Mouse (Mus musculus) embryonic facial prominence, embryonic 11.5 days (tissue): ENCODE results near the gene Acsbg1. TPM values are rescaled to one million over a fixed set of nuclear protein-coding genes. Genes with fewer than 3 reads are reported as not detected.
A peak's percentile ranks its signal among the peaks of the same experiment; 100 is the strongest.

Experiments
- ATAC-seq: fragments of 200-750 bp; cut with Nextera tagmentation; replicated peaks from 2 replicates; pipeline ENCODE4 v1.8.0; 2017; ENCODE audit warnings: low read depth; ENCODE audit not compliant: insufficient number of reproducible peaks, low FRiP score, low TSS enrichment
- DNase-seq: peaks from one replicate; pipeline ENCODE4 v3.0.0-alpha.2; 2015; ENCODE audit warnings: low spot score
- H3K27ac ChIP-seq: fragments of 300-500 bp; sonication (generic); replicated peaks from 2 replicates; pipeline ENCODE4 v1.5.1; 2014; ENCODE audit warnings: mild to moderate bottlenecking, low read depth, low read length, control low read depth
- H3K27me3 ChIP-seq: fragments of 300-500 bp; sonication (generic); 2 replicates; pipeline ENCODE4 v1.6.1; 2014; ENCODE audit warnings: mild to moderate bottlenecking, low read length, moderate library complexity, mixed read lengths; ENCODE audit not compliant: control insufficient read depth, insufficient read depth
- H3K36me3 ChIP-seq: fragments of 300-500 bp; sonication (generic); replicated peaks from 2 replicates; pipeline ENCODE4 v1.6.1; 2014; ENCODE audit warnings: low read depth, mild to moderate bottlenecking, low read length, moderate library complexity, mixed read lengths; ENCODE audit not compliant: control insufficient read depth, insufficient read depth
- H3K4me1 ChIP-seq: fragments of 300-500 bp; sonication (generic); 2 replicates; pipeline ENCODE4 v1.6.1; 2014; ENCODE audit warnings: low read length, mixed read lengths; ENCODE audit not compliant: control insufficient read depth, insufficient read depth
- H3K4me2 ChIP-seq: fragments of 300-500 bp; sonication (generic); 2 replicates; pipeline ENCODE4 v1.6.1; 2014; ENCODE audit warnings: low read depth, mild to moderate bottlenecking, control low read depth, low read length, moderate library complexity
- H3K4me3 ChIP-seq: fragments of 300-500 bp; sonication (generic); 2 replicates; pipeline ENCODE4 v1.5.1; 2014; ENCODE audit warnings: low read depth, low read length, control low read depth
- H3K9ac ChIP-seq: fragments of 300-500 bp; sonication (generic); replicated peaks from 2 replicates; pipeline ENCODE4 v1.6.1; 2014; ENCODE audit warnings: mild to moderate bottlenecking, control low read depth, low read length
- H3K9me3 ChIP-seq: fragments of 300-500 bp; sonication (generic); replicated peaks from 2 replicates; pipeline ENCODE4 v1.6.1; 2016; ENCODE audit warnings: mild to moderate bottlenecking, low read length, inconsistent platforms, mixed read lengths; ENCODE audit not compliant: control insufficient read depth
- WGBS: fragments of 180-500 bp; shearing (Covaris S2); extraction: QIAGEN DNeasy Blood & Tissue Kit; methylation state at CpG from one replicate; pipeline ENCODE4 v1.1.7; 2014; 5-methylcytosine and 5-hydroxymethylcytosine counted together
- polyA plus RNA-seq: library from polyadenylated mRNA; unstranded; fragments of >200 nt; fragmentation: Nextera tagmentation; extraction: Ambion mirVana; gene quantifications from 2 replicates; pipeline ENCODE4 v1.2.1, GENCODE M21; 2014

Acsbg1 gene
- polyA plus RNA-seq, 1 experiment from 2014 or later: 2.8 TPM

DNA sequence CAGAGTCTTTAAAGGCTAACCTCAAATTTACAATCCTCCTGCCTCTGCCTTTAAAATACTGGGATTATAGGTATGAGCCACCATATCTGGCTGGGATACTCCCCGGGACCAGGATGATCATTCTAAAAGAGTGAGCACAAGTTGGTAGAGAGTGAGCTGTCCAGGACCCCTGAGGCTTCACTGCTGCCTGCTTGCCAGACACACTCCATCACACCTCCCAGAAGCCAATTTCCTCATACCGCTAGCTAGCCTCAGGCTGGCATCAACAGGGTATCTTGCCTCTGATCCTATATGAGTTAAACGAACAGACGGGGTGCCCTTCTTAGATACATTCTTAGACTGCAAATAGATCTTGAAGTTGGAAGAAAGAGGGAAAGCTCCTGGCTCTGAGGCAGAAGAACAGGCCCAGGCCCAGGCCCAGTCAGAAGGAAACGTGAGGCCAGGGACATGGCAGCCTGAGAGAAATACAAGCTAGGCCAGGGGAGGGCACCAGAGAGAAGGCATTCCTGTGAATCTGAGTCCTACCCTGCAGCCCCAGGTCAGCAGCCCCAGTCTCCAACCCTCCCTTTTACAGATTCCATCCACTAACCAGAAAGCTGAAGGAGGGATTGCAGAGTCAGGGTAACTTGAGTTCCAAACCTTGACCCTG, 31.9 kb downstream of the Acsbg1 start:
- H3K9me3 ChIP-seq: no peaks in the 10 kb centered on the region
- H3K27ac ChIP-seq: no peak overlapping the region
- ATAC-seq (no peak), DNase-seq (no peak)
- H3K36me3 ChIP-seq: no peaks in the 10 kb centered on the region
- H3K4me1 ChIP-seq: no peaks in the 10 kb centered on the region
- no peak overlapping the region for H3K9ac ChIP-seq
- no peak overlapping the region for H3K4me2 ChIP-seq
- no peaks in the 10 kb centered on the region for H3K27me3 ChIP-seq
- 79% methylated on average over 5 of the region's 5 CpGs for WGBS
- H3K4me3 ChIP-seq: no peak overlapping the region

DNA sequence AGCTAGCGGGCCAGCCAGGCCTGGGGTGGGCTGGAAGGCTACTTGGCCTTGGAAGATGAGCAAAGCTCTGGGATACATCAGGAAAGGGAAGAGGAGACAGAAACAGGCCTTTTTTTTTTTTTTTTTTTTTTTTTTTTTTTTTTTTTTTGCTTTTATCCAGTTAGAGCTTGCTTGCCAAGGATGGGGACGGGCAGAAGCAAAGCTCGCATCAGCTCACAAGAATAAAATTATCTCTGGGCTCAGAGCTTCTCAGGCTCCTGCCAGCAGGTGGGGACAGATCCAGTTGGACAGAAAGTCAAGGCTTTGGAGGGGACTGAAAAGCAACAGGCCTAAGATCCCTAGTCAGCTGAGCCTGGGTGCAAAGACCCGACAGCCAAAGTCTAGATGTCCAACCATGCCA, 32.9 kb downstream of the Acsbg1 start:
- Histone ChIP-seq H3K4me2 (no peak overlapping the region), H3K9me3 (no peaks in the 10 kb centered on the region), H3K27ac (no peak overlapping the region), H3K4me3 (no peak overlapping the region), H3K36me3 (no peaks in the 10 kb centered on the region), H3K9ac (no peak overlapping the region), H3K27me3 (no peaks in the 10 kb centered on the region), H3K4me1 (no peaks in the 10 kb centered on the region)
- ATAC-seq: no peak
- WGBS: 91% methylated on average over 4 of the region's 4 CpGs
- no peak for DNase-seq

- H3K4me1 ChIP-seq: no peaks in the 10 kb centered on the region
- no peaks in the 10 kb centered on the region for H3K9me3 ChIP-seq
- no peaks in the 10 kb centered on the region for H3K36me3 ChIP-seq
- no peak overlapping the region for H3K4me3 ChIP-seq
- ATAC-seq: no peak
- H3K9ac ChIP-seq: no peak overlapping the region
- WGBS: 86% methylated on average over 5 of the region's 5 CpGs
- H3K27me3 ChIP-seq: no peaks in the 10 kb centered on the region
- H3K4me2 ChIP-seq: no peak overlapping the region
- H3K27ac ChIP-seq: no peak overlapping the region
- DNase-seq: no peak
Observed at GRCm38 (mm10) chr9:54627240-54627639, 34.4 kb downstream of the Acsbg1 start.

GRCm38 (mm10) chr9:54614182-54614850, 47.4 kb downstream of the Acsbg1 start:
- no peaks in the 10 kb centered on the region for H3K36me3 ChIP-seq
- 73% methylated on average over 13 of the region's 13 CpGs for WGBS
- 0 out of 2 replicates have a peak, but pooled peaks have one; percentile 61 for ATAC-seq

GRCm38 (mm10) chr9:54612781-54613191, 48.9 kb downstream of the Acsbg1 start:
- ATAC-seq (no peak), DNase-seq (no peak)
- Histone ChIP-seq H3K27ac (no peak overlapping the region), H3K9me3 (no peaks in the 10 kb centered on the region), H3K9ac (no peak overlapping the region), H3K4me1 (no peaks in the 10 kb centered on the region), H3K36me3 (no peaks in the 10 kb centered on the region), H3K4me3 (no peak overlapping the region), H3K27me3 (no peaks in the 10 kb centered on the region), H3K4me2 (no peak overlapping the region)
- WGBS: 76% methylated on average over 5 of the region's 5 CpGs

More at GRCm38 (mm10) chr9:54614182-54614850, 47.4 kb downstream of the Acsbg1 start:
- H3K27ac ChIP-seq: no peak overlapping the region
- no peak overlapping the region for H3K4me2 ChIP-seq
- no peaks in the 10 kb centered on the region for H3K9me3 ChIP-seq
- H3K9ac ChIP-seq: no peak overlapping the region
- no peaks in the 10 kb centered on the region for H3K27me3 ChIP-seq
- no peaks in the 10 kb centered on the region for H3K4me1 ChIP-seq
- DNase-seq: peak; percentile 76
- H3K4me3 ChIP-seq: no peak overlapping the region

DNA sequence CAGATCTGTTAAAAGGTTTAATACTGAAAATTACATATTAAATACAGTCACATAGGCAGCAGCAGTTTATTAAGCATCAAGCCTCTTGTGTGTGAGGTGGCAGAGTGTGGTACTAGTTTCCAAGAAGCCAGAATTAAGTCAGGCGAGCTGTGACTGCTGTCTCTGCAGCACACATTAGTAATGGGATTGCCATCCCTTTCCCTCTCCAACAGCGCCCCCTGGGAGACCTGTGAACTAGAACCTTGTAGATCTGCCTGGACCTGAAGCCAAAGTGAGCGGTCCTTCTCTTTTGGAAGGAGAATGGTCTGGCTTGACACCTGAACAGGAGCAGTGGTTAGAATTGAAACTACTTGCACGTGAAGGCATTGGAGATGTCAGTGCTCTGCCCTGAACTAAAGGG, 56.8 kb downstream of the Acsbg1 start:
- H3K36me3 ChIP-seq: peaks cover 5% of the 10 kb centered on the region; the same call in 1 of the 2 replicates
- H3K4me3 ChIP-seq: no peak overlapping the region
- no peak overlapping the region for H3K27ac ChIP-seq
- H3K9me3 ChIP-seq: no peaks in the 10 kb centered on the region
- ATAC-seq (no peak), DNase-seq (peak; percentile 54)
- no peaks in the 10 kb centered on the region for H3K27me3 ChIP-seq
- WGBS: 52% methylated on average over 4 of the region's 4 CpGs
- H3K4me2 ChIP-seq: no peak overlapping the region
- no peak overlapping the region for H3K9ac ChIP-seq
- H3K4me1 ChIP-seq: no peaks in the 10 kb centered on the region

- Histone ChIP-seq H3K4me1 (no peaks in the 10 kb centered on the region), H3K27me3 (no peaks in the 10 kb centered on the region), H3K27ac (no peak overlapping the region), H3K9ac (no peak overlapping the region), H3K4me2 (no peak overlapping the region), H3K4me3 (no peak overlapping the region), H3K9me3 (no peaks in the 10 kb centered on the region), H3K36me3 (peaks cover 5% of the 10 kb centered on the region; the same call in 1 of the 2 replicates)
- WGBS: 80% methylated on average over 5 of the region's 5 CpGs
- ATAC-seq: no peak
- no peak for DNase-seq
Observed at GRCm38 (mm10) chr9:54604131-54604654, 57.5 kb downstream of the Acsbg1 start.

- Histone ChIP-seq H3K9ac (no peak overlapping the region), H3K27ac (no peak overlapping the region), H3K4me3 (no peak overlapping the region), H3K27me3 (no peaks in the 10 kb centered on the region), H3K9me3 (no peaks in the 10 kb centered on the region), H3K4me2 (no peak overlapping the region), H3K4me1 (no peaks in the 10 kb centered on the region), H3K36me3 (peaks cover 11% of the 10 kb centered on the region)
- ATAC-seq: no peak
- WGBS: 86% methylated on average over 7 of the region's 7 CpGs
- no peak for DNase-seq
Observed at GRCm38 (mm10) chr9:54602916-54603315, 58.8 kb downstream of the Acsbg1 start.
